Mouse (Mus musculus): Measurements from ENCODE around the gene Dlg2.
A peak's percentile ranks its signal among the peaks of the same experiment; 100 is the strongest.

The Dlg2 gene

DNA sequence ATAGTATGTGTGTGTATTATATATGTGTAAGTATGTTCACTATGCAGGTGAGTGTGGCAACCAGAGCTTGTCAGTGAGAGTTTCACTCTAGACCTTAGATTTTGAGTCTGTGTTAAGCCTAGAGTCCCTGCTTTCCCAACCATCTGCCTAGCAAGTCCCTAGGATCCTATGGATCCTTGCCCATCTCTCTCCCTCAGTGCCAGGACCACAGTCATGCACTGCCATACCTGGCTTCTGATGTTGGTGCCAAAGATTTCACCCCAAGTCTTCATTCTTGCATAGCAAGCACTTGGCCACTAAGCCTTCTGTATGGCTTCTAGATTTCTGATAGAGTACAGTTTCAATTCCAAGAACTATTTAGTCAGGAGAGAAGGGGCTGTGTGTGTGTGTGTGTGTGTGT is 1843.7 kb downstream of the Dlg2 start:
- DNase-seq: peak; percentile 47 to 48

GRCm38 (mm10) chr7:92321786-92322185 is 1845.3 kb downstream of the Dlg2 start:
- DNase-seq: no peak

DNA sequence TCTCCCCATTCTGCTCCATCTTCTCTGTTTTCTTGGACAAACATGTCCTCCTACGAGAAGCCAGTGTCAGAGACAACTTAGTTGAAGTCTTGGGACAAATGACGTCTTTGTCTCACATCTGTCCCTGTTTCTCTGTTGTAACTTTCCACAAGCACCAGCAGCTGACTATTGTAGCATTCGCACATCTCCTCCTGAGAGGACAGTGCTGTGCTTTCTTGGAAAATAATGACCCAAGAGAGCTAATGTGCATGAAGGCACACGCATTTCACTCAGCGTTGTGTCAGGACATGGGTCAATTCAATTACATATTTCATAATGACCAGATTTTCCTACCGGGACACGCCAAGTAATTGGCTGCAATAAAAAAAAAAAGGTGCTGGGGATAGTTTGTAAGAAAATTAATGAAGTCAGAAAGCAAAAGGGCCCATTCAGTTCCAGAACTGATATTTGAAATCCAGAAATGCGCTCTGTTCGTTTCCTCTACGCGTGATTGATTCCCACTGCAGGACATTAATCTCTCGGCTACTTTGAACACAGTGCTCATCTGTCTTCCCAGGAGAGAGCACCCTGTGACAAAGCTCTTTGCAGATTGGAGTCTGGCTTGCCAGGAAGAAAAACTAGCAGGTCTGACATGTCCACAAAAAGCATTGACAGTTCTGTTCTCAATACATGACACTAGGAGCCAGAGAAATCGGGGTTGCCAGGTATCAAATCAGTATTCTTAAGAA is 1846.0 kb downstream of the Dlg2 start:
- DNase-seq: peak in 1 of 2 experiments; percentile 16

- peak; percentile 53 to 65 for DNase-seq
Observed at GRCm38 (mm10) chr7:92323710-92324109, 1847.2 kb downstream of the Dlg2 start.

DNA sequence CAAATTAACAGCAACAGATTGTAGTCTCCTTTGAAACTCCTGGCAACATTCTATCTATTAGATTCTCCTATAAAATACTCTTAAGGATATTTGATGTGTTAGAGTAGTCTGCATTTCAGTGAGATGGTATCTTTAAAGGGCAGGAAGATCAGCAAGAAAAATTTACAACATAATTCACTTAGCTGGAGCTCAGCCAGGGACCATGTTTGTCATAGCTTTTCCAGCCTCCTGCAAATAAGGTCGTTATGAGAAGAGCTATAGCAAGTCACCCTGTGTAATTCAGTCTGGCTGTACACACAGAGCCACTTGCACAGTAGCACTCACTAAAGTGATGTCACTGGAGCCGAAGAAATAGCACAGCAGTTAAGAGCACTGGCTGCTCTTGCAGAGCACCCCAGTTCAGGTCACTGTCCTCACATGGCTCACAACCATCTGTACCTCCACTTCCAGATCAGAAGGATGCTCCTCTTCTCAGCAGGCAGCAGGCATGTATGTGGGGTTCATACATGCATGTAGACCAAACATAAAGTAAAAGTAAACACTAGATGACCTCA is 1850.9 kb downstream of the Dlg2 start:
- no peak for DNase-seq

GRCm38 (mm10) chr7:92333220-92333898 is 1856.9 kb downstream of the Dlg2 start:
- no peak for DNase-seq

DNA sequence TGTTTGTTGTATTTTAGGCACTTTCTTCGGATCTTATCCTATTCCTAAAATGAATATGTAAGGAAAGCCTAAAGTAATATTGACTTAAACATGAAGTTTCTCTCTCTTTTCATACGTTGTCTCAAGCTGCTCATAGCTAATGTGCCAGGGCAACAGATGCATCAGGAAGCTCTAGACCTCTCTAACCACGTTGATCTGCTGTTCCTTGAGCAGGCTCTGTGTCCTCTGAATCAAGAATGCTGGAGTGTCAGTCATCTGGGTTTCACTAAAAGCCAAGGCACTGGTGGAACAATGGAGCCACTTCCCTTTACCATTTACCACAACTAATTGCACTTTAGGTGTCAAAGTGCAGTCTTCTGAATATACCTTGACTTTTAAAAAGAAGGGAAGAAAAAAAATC is 1880.1 kb downstream of the Dlg2 start:
- DNase-seq: no peak

DNA sequence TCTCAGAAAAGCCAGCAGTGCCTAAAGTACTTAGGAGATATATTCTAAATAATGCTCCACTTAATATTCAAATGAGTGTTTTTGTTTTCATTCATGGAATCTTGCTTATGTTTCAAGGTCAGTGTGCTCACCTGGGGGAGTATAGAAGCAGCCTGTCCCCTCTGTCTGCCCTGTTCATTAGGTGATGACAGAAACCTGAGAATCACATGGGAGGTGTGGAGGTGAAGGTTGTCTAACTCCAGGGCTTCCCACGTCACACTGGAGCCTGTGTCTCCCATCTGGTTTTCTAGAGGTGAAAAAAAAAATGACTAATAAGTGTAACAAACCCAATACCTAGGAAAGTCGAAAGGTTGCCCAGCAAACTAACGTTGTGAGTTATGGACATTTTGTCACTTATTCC is 1886.9 kb downstream of the Dlg2 start:
- no peak for DNase-seq

DNA sequence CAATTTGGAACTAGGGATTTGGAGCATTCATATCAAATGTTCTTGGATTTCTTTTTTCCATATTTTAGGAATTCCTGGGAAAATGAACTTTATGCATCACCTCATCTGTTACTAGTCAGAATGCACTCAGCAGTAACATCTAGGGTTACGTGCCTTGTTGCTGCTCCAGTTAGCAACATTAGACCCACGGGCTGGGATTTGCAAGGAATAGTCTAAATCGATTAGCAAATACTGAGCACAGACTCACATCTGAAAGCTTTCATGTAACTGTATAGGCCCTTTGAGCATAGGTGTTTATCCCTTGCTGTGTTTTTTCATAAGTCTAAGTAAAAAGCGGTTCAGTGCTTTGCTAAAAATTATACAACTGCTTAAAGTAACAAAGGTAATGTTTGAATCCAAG is 1887.3 kb downstream of the Dlg2 start:
- no peak for DNase-seq

DNA sequence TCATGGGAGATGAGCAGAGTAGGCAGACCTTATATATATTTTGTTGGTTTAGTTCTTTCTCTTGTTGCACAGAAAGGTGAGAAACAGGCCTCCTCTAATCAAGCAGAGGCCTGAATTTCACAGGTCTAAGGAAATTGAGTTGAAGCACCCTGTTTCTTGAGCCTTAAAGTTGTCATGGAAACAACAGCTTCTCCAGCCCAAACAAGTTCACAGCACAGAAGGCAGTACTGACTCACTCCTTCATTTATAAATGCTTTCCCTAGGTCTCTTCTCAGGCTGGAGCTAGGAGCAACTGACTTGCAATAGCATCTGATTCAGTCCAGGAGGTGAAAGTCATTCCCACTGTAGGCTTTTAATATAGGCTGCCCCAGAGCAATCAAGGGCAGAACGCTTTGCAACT is 1890.6 kb downstream of the Dlg2 start:
- no peak for DNase-seq

DNA sequence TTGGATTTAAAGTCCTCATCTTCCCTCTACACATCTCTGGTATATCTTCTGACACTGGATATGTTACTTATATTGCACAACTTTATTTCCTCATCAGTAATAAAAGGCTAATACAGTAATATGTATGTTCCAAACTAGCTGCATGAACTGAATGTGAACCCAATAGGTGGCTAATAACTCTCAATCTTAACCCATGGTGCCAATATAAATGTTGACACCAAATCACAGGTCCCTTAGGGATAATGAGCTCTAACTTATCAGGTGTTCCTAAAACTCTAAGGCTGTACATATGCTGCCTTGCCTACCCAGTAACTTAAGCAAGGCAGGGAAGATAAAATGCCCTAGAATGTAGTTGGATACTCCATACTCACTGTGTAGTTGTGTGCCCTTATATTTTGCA is 1894.0 kb downstream of the Dlg2 start:
- no peak for DNase-seq

- no peak for DNase-seq
Observed at GRCm38 (mm10) chr7:92371638-92372037, 1895.2 kb downstream of the Dlg2 start.

GRCm38 (mm10) chr7:92373863-92374357 is 1897.4 kb downstream of the Dlg2 start:
- no peak for DNase-seq

DNA sequence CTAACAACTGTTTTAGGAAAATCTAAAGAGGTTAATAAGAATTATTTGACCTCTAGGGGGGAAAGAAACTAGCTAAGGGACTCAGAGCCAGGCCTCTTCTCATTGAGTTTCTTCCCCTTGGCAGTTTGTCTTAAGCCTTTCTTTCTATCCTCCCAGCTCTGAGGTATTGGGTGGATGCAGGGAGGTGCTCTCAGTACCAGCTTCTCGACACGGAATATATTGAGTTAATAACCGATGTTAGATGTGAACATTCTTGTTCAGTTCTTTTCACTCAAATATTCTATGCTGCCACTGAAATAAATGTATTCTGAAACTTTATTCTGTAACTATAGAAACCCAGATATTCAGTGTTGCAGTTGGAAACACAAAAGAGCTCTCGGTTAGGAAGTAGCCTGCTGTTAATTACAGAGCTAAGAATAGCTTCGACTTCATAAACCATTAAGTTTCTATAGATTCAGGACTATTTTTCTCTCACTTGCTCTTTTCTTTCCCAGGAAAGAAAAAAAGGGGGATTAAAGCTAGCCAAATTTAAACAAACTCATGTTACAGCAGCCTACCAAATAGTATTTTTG is 1907.5 kb downstream of the Dlg2 start:
- no peak for DNase-seq

DNA sequence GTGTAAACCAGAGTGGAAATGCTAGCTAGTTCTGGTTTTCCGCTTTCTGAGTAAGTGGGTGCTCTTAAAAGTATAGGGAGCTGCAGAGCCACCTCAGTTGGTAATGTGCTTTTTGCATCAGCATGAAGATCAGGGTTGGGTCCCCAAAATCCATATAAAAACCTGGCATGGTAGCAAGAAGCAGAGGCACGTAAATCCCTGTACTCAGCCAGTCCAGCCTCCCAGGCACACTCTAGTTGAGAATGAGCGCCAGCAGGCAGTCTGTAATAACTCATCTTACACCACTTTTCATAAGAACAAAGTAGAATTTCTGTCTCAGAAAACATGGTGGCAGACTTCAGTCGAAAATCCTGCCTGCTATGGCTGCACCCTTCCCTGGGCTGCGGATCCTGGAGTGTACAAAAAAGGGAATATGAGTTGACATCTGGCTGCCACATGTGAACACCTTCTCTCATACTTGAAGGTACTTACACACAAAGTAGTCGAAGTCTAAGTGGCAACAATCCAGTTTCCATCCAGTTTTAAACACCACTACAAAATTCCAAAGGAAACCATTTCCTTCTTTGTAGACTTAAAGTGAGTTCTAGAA is 1915.7 kb downstream of the Dlg2 start:
- DNase-seq: no peak

DNA sequence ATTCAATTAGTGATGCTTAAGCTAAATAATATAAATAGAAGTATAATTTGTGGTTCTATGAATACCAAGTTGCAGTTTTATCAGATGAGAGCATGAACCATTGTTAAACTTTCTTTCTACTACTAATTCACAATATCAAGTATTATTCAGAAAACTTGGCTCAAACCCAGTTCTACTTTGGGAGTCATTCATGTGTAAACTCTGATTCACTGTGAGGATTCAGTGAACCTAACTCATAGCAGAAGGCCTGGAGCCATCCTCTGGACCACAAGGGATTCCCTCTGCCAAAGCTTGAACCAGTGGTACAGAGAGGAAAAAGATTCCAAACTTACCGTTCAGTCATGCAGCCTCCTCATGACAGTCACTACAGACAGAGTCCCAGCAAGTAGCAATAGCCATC is 1920.3 kb downstream of the Dlg2 start:
- no peak for DNase-seq

- no peak for DNase-seq
Observed at GRCm38 (mm10) chr7:92398841-92399240, 1922.4 kb downstream of the Dlg2 start.

- no peak for DNase-seq
Observed at GRCm38 (mm10) chr7:92400551-92400950, 1924.1 kb downstream of the Dlg2 start.

DNA sequence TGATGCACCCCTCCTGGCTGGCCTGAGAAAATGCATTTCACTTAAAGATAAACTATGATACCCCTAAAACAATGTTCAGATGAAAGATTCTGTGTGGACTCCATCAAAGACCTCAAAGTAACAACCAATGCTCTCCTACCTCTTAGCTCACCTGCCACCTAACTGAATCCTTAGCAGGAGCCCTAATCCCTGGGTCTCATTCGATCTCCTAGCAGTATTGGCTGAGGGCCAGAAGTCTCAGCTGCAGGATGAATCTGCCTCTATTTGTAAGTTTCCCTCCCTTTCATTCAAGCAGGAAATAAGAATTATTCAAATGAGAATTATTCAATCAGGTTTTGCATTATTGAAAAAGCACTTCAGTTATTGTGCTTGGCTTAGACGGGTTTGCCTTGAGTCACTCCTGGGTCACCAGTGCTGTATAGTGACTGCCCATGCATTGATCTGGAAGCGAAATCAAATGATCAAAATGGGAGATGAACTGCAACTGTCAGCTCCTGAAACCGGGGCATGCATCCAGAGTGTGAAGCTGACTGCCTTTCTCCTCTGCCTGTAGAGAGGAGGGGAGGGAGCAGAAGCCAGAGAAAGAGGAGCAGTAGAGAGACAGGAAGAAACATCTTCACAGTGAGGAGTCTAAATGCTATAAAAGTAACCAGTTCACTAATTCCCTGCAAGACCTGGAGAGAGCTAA is 1924.7 kb downstream of the Dlg2 start:
- DNase-seq: peak in 1 of 2 experiments; percentile 35

- no peak for DNase-seq
Observed at GRCm38 (mm10) chr7:92408479-92408878, 1932.0 kb downstream of the Dlg2 start.

- DNase-seq: no peak
Observed at GRCm38 (mm10) chr7:92420474-92420873, 1944.0 kb downstream of the Dlg2 start.

GRCm38 (mm10) chr7:92423017-92423416 is 1946.5 kb downstream of the Dlg2 start:
- no peak for DNase-seq

GRCm38 (mm10) chr7:92424703-92425102 is 1948.2 kb downstream of the Dlg2 start:
- DNase-seq: no peak

Data from cerebellum, postnatal 36 days (tissue).